Mouse (Mus musculus): ENCODE data around the gene Fv1. TPM values are rescaled to one million over a fixed set of nuclear protein-coding genes. Genes with fewer than 3 reads are reported as not detected.

The Fv1 gene
- polyA plus RNA-seq, 1 experiment = not detected

DNA sequence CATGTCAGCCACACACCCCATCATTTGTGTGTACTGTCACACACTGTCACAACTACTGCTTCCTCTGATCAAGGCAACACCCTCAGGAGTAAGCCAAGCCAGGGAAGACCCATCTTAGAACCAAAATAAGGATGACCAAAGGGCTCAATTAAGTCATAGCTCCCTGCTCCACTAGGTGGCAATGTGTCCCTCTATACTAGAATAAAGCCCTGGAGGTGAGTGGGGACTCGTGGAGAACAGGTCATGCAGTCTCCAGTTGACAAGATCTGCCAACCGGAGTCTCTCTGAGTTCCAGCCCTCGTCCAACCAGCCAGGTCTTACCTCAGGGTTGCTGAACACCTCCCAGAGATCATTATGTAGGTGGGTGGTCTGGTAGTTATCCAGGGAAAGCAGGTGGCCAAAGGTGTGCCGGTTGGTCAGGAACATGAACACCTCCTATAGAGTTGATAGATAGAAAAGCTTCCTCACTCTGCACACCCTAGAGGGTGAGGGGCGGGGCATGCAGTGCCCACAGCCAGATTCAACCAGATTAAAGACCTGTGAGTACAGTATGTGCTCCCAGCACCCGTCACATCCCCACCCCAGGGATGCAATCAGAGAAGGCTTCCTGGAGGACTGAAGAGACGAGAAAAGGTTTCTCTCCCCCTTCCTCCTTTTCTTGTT lies 49.8 kb downstream of the Fv1 start:
- no peak overlapping the region for H3K27ac ChIP-seq (ENCODE audit: insufficient read depth, low read depth, low read length)
- no peak overlapping the region for H3K4me3 ChIP-seq (ENCODE audit: insufficient read depth, low read depth, low read length)
- TF ChIP-seq POLR2A (IDR thresholded peaks at IDR 0.05; ENCODE audit: insufficient read depth, low read depth, low read length) = no peak
- TF ChIP-seq CTCF (IDR thresholded peaks at IDR 0.05; ENCODE audit: insufficient read depth, low read depth, low read length) = no peak
- WGBS = 64% methylated on average over 7 of the region's 7 CpGs
- H3K4me1 ChIP-seq (ENCODE audit: control insufficient read depth, insufficient read depth, low read length) = no peaks in the 10 kb centered on the region; the same call in 1 of the 2 replicates

Other genes starting within 250 kb of the Fv1 start
- gene Zfp979, start 226.5 kb upstream of the Fv1 start, polyA plus RNA-seq (2012; ENCODE audit: insufficient read depth, insufficient read length, low replicate concordance, missing spikeins) = not detected in 2 replicates
- not detected in 2 replicates for gene Zfp534, start 166.4 kb upstream of the Fv1 start, polyA plus RNA-seq (2012; ENCODE audit: insufficient read depth, insufficient read length, low replicate concordance, missing spikeins)
- gene Zfp984, start 59.2 kb upstream of the Fv1 start, polyA plus RNA-seq (2012; ENCODE audit: insufficient read depth, insufficient read length, low replicate concordance, missing spikeins) = not detected in 2 replicates
- gene Zfp933, start 20.6 kb upstream of the Fv1 start, polyA plus RNA-seq (2012; ENCODE audit: insufficient read depth, insufficient read length, low replicate concordance, missing spikeins) = not detected in 2 replicates
- gene Miip, start 163 bp upstream of the Fv1 start, polyA plus RNA-seq (2012; ENCODE audit: insufficient read depth, insufficient read length, low replicate concordance, missing spikeins) = 626 TPM in 1 of 2 replicates, not detected in the other
- not detected in 2 replicates for gene Mfn2, start 35.7 kb downstream of the Fv1 start, polyA plus RNA-seq (2012; ENCODE audit: insufficient read depth, insufficient read length, low replicate concordance, missing spikeins)
- gene Plod1, start 67.8 kb downstream of the Fv1 start, polyA plus RNA-seq (2012; ENCODE audit: insufficient read depth, insufficient read length, low replicate concordance, missing spikeins) = not detected in 2 replicates
- gene 2510039O18Rik, start 71.9 kb downstream of the Fv1 start, polyA plus RNA-seq (2012; ENCODE audit: insufficient read depth, insufficient read length, low replicate concordance, missing spikeins) = not detected in 2 replicates
- gene Nppb, start 116.8 kb downstream of the Fv1 start, polyA plus RNA-seq (2012; ENCODE audit: insufficient read depth, insufficient read length, low replicate concordance, missing spikeins) = not detected in 2 replicates
- not detected in 2 replicates for gene Nppa, start 131.7 kb downstream of the Fv1 start, polyA plus RNA-seq (2012; ENCODE audit: insufficient read depth, insufficient read length, low replicate concordance, missing spikeins)
- gene Clcn6, start 169.8 kb downstream of the Fv1 start, polyA plus RNA-seq (2012; ENCODE audit: insufficient read depth, insufficient read length, low replicate concordance, missing spikeins) = not detected in 2 replicates
- gene Mthfr, start 170.1 kb downstream of the Fv1 start, polyA plus RNA-seq (2012; ENCODE audit: insufficient read depth, insufficient read length, low replicate concordance, missing spikeins) = not detected in 2 replicates
- not detected in 2 replicates for gene Agtrap, start 219.1 kb downstream of the Fv1 start, polyA plus RNA-seq (2012; ENCODE audit: insufficient read depth, insufficient read length, low replicate concordance, missing spikeins)